Mouse (Mus musculus) lung, adult 2 months (tissue): Measurements from ENCODE around the gene A630010A05Rik.

Experiments
- CTCF ChIP-seq: fragments of 200-500 bp; IDR thresholded peaks from 2 replicates; pipeline ENCODE4 v1.5.1; 2011; ENCODE audit warnings: mild to moderate bottlenecking, low read length, control low read depth; ENCODE audit not compliant: insufficient read depth
- POLR2A ChIP-seq: fragments of 200-500 bp; IDR thresholded peaks from 2 replicates; pipeline ENCODE4 v1.6.1; 2011; ENCODE audit warnings: low read depth, mild to moderate bottlenecking, control low read depth, low read length, borderline replicate concordance; ENCODE audit errors: extremely low read depth

DNA sequence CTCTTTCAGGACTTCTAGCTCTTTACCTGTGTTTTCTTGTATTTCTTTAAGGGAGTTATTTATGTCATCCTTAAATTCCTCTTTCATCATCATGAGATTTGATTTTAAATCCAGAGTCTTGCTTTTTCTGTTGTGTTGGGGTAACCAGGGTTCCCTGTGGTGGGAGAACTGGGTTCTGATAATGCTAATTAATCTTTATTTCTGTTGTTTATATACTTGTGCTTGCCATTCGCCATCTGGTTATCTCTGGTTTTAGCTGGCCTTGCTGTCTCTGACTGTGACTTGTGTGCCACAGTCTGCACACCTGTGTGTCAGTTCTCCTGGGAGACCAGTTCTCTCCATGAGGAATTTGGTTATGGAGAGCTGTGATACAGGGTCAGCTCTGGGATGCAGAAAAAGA, at the start of gene A630010A05Rik:
- TF ChIP-seq CTCF (no peak), POLR2A (no peak)
